Mouse (Mus musculus) brain, embryonic 18.5 days (tissue): ENCODE measurements around the gene Syne4.
A peak's percentile ranks its signal among the peaks of the same experiment; 100 is the strongest.

Experiments used
- DNase-seq: peaks from one replicate; pipeline ENCODE4 v3.0.0-alpha.2; 2012; ENCODE audit warnings: low read depth, low spot score

Gene Syne4

DNA sequence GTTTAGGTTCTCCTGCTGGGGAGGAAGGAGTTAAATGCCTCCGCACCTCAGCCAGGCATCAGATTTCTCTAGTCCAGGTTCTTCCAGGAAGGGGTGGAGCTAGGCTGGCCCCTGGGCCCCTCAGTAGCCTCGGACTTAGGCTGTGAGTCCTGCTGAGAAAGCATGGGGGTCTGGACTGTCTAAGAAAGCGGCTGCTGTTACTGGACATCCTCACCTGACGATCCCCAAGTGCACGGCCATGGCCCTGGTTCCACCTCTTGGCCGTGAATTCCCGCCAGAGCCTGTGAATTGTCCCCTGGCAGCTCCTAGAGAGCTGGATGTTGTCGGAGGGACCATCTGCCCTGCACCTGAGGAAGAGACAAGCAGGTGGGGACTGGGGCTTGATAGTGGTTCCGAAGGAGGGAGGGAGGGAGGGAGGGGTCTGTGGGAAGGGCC, at the start of gene Syne4:
Gene Syne4, plus strand, starts transcription at position 87 of the 435 bp plus-strand sequence.
- no peak for DNase-seq

DNA sequence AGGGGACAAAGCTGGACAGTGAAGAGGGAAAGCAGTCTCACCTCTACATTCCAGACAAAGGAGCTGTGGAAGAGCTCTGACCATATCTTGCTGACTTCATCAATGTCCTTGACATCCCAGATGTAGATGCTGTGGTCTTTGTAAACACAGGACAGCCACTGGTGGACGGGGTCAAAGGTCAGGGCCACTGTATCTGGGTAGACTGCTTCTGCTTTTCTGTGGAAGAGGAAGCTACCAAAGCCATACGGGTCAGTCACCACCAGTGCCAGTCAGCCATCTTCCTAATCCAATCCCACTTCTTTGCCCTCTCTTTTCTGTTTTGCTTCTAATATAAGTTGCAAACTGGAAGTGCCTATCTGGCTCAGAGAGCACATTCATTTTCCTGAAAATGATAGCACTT, 49.6 kb upstream of the Syne4 start:
- no peak for DNase-seq

DNA sequence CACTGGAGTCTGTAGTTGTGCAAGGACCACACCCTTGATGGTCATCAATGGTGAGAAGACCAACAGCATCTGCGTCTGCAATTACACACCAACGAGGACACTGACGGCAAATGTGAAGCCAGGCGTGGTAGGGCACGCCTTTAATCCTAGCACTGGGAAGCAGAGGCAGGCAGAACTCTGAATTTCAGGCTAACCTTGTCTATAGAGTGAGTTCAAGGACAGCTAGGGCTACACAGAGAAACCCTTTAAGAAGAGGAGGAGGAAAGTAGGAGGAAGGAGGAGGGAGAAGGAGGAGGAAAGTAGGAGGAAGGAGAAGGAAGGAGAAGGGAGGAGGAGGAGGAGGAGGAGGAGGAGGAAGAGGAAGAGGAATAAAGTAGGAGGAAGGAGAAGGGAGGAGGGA, 49.1 kb upstream of the Syne4 start:
- no peak for DNase-seq

DNA sequence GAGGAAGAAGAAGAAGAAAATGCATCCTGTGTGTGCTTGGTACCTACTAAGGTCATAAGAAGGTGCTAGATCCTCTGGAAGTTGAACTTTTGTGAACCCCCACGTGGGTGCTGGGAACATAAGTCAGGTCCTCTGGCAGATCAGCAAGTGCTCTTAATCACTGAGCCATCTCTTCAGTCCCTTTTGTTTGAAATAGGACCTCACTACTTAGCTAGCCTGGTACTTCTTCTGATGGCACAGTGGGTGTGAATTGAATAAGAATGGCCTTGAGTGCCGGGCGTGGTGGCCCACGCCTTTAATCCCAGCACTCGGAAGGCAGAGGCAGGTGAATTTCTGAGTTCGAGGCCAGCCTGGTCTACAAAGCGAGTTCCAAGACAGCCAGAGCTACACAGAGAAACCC, 48.7 kb upstream of the Syne4 start:
- no peak for DNase-seq

DNA sequence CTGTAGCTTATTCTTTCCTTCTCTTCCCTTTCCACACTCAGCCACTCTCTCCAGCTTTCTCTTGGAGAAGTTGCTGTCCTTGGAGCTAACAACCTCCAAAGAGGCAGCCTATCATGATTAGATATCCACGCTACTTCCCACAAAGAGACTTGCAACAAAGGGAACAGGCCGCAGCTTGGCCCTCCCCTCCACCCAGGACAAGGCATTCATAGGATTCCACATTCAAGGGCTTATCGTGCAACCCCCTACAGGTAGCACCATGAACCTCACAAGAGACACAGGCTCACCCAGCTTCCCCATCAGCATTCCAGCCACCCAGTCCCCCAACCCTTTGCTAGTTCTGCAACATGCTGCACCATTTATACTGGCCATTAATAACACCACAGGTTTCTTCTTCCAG, 47.8 kb upstream of the Syne4 start:
- DNase-seq: no peak

DNA sequence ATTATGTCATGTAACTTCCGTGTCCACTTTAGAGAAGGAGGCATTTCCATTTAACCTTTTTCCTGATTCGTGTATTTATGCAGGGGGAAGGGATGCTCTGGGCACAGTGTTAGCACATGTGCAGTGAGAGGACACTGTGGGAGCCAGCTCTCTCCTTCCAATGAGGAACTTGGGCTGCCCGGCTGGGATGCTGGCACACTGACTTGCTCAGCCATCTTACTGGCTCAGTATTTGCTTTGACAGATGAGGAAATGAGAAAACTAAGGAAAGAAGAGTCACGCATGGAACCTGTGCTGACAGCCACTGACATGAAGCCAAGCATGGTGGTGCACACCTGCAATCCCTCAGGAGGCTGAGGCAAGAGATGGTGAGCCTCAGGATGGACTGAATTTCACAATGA, 45.0 kb upstream of the Syne4 start:
- no peak for DNase-seq

DNA sequence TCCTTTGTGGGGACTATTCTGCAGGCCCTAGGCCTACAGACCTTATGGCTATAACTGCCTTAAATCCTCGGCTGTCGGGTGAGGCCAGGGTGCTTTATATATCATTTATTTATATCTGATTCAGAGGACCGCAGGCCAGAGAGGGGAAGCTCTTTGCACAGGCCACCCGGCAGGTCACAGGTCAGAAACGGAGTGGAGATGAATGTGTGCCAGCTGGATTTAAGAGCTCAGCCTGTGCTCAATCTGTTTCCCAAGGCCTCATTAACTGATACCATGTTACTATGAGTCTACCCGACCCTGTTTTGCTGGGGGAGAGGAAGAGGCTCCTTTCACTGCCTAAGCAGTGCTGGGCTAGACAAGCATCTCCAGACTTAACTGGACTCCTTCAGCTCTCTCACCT, 40.2 kb upstream of the Syne4 start:
- DNase-seq: no peak

DNA sequence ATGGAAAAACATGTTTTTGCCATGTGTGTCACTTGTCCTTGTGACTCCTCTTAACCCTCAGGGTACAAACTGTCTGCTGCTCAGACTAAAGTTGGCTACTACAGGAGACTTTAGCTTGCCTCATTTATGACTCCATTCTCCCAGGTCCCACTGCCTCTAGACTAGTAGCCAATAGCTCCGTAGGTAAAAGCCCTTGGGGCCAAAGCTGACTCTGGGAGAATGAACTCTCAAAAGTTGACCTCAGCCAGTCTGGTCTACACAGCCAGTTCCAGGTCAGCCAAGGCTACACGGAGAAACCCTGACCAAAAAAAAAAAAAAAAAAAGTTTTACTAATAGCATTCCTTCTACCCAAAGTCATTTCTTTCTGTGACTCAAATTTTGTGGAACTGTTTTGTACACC, 35.7 kb upstream of the Syne4 start:
- DNase-seq: no peak

DNA sequence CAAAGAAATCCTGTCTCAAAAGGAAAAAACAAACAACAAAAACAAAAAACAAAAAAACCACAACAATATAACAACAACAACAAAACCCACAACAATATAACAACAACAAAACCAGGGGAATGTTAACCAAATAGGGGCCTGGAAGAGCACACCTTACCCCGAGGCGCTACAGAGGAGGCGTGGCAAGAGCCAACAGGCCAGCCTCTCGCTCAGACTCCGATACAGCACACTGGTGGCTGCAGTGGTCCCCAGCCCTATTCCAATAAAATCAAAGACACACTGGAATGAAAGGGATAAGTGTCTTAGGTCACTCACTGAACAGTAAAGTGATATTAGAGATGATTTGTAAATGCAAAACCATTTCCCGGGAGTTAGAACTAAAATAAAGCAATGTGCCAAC, 35.1 kb upstream of the Syne4 start:
- DNase-seq: no peak

DNA sequence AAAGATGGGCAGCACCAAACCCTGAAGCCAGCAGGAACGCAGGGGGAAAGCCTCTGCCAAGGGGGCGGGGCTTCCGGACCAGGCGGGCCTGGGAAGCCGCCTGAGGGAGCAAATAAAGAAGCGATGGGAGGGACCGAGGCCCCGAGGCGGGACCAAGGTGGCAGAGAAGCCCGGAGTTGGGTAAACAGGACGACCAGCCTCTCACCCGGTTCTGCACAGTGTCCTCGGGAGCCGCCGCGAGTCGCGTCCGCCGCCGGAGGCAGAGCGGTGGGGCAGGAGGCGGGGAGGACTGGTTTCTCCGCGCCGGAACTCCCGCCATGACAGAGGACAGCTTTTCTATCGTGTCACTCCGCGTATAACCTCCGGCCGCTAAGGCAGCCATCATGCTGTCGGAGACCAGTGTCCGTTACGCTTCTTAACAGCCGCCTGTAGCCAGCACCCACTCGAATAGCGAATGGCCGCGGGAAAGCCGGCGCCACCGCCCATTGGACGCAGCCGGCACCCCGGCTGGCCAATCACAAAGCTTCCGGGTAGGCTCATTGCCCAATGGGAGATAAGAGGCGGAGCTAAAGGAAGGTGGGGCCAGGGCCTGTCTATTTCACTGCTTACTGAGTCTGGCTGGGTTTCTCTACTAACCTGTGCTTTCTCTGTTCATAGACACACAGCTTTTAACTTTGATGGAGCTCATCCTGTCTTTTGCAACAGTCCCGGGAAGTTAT, 34.5 kb upstream of the Syne4 start, which contains the start of the genes Thap8 and Wdr62:
Gene Thap8, plus strand, starts transcription at position 144 of the 719 bp plus-strand sequence.
Gene Wdr62, minus strand, starts transcription at position 469 of the 719 bp plus-strand sequence.
- peak; percentile 91 for DNase-seq

DNA sequence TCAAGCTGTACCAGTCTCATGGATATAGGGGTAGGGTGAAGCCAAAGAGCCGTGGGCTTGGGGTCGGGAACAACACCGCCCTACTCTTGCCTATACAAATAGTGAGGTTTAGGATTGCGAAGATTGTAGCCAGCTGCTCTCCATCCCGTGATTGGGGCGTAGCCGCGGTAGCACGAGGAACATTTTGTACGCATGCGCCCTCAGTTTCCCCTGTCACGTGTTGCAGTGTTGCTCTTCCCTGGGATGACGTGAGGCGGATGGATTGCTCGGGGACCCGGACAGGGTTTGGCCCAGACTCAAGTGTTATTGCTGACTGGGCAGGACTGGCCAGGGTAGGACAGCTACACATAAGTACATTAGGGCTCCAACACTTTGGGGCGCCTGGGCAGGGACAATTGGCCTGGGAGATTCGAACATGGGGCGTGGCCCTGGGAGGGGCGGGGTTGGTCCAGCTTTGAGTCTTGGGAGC, 33.9 kb upstream of the Syne4 start:
- peak; percentile 86 for DNase-seq

DNA sequence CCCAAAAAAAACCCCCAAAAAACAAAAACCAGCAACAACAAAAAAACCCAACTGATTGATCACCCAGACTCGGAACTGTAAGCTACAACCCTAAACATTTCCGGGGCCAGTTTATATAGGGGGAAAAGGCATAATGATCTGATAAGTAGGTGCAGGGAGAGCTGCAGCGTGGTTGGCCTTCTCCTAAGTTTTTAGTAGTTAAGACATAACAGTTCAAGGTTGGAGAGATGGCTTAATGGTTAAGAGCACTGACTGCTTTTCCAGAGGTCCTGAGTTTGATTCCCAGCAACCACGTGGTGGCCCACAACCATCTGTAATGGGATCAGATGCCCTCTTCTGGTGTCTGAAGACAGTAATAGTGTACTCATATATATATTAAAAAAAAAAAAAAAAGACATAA, 33.1 kb upstream of the Syne4 start:
- DNase-seq: no peak

DNA sequence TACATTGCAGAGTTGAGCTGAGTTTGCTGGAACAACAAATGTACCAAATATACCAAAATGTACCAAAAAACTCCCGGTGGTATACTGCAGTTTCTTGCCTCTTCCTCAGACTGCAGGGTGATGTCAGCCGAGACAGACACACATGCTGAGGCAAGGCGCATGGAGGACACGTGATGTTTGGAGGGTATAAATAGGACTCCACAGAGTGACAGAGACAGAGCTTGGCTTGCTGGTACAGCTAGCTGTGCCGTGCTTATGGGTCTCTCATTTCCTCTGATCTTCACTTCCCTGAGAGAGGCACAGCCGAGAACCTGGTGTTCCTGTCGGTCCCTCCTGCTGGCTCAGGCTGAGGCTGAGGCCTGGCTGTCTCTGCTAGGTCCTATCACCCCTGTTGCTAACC, 31.9 kb upstream of the Syne4 start:
- DNase-seq: no peak

DNA sequence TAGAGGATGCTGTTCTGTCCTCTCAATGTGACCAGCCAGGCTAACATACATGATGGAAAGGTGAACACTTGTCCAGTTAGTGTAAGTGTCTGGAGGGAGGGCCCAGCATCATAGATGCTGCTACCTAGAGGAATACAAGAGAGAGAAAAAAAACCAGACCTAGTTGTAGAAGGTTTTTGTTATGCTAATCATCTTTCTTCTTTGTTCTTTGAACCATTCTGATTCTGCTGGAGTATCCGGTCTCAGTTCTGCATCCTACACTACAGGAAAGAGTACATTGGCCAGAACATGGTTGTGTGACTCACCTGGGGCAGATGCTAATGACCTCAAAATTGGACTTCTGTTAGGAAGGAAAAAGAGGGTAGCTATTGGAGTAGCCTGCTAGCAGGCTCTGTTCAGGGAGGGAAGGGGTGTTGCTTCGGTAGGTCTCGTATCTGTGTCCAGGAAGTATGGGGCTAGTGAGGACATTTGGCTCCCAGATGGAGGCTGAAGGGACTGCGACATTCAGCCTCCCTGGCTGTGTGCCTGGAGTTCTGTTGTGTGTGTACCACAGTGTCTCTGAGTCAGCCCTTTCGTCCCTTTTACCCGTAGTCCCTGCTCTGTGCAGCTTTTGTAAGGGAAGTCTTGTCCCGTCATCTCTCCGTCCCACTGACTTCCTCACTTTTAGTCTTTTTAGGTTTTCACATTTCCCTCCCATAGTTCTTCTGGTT, 27.8 kb upstream of the Syne4 start:
- DNase-seq: no peak

DNA sequence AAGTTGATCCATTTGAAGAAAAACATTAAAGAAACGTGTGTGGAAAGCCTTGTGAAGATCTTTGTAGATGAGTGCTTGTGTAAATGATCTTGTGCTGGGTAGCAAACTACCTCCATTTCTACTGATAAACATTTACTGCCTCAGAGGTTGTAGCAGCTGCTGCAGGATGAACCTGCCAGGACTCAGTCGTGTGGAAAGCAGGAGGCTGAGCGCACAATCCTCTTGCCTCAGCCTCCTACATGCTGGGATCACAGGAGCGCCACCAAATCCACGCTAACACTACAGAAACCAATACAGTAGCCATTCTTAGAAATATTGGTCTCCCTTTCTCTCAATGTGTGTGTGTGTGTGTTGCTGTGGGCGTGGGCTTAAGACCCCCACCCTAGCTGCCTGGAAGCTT, 26.6 kb upstream of the Syne4 start:
- DNase-seq: no peak

DNA sequence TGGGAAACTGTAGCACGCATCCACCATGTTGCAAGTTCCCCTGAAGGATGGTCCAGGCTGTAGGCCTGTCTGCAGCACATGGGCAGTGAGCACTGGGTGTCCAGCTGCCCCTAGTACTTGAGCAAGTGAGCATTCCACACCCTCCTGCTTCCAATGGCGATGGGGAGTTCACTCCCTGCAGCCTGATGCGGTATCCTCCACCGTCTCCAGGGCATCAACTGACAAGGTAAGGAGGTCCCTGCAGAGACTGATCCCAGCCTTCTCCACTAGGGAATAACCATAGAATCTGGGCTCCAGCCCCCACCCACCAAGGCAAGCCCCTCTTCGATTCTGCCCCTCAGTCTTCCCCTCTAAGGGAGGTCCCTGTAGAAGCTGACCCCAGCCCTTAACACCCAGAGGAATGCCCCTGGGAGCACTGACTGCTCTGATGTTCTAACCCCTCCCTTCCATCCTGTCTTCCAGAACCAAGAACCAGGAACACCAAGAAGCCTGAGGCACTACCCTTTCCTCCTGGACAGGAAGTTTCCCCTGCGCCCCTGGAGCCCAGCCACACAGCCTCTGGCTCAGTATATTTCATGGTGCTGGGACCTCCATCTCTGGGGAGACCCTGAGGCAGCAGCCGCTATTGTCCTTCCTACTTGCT, 25.4 kb upstream of the Syne4 start:
- no peak for DNase-seq

DNA sequence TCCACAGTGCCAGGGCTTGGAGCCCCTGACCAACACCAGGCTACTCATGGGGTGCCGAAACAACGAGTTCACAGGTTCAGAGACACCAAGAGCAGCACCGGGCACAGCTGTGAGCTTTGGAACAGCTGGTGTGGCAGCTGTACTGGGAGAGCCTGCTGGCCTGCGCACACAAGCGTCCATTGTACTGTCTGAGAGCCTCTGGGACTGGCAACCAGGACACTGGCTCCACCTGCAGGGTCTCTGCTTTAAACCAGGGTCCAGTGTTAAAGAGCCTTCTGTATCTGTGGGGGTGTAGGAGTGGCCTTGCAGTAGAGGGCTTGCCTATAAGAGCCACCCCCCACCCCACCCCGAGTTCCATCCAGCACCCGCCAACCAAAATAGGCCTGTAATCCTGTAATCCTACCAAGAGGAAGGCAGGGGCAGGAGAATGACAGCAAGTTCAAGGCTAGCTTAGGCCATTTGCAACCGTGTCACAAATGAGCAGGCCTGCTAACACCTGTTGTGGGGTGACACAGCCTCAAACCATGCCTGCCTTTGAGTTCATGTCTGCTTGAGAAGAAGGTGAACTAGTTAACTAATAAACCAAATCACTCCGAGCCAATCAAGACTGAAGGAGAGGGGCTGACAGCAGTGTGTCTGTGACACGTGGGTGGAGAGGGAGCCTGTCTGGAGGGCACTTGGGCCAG, 24.8 kb upstream of the Syne4 start:
- no peak for DNase-seq

DNA sequence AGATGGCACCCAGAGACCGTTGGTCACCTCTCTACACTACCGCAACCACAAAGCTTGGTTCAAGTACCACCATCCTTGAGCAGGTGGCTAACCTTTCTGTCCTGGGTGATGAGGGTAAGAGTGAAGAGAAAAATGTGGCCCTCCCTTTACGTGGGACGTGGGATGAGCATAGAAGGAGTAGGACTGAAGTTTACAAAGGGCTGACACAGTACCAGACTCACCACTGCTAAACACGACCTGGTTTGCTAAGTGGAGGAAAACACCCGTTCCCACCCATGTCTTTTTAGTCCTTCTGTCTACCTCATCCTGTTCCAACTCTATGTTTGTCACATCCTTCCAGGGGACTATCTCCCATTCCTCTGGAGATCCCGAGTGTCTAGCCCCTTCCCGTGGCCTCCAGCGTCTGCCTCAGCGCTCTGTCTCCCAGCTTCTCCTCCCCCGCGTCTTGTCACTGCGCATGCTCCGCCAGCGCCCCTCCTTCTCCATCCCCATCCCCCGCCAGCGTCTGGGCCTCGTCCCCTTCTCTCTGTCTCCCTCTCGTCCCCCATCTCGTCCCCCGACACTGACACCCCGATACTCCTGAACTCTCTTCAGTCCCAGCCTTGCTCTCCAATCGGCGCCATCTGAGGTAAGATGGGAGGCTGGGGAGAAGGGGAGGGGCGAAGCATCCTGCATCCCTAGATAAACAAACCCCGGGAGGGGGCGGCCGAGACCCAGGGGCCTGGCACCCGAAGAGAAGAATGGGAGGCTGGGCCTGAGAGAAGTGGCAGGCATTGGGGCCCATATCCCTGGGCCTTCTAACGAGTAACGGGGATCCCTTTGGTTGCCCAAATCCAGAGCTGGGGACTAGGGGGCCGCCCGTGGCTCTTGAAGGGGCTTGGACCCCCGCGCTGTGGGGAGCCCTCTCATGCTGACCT, 23.1 kb upstream of the Syne4 start, which contains the start of gene Clip3:
Gene Clip3, plus strand, starts transcription at position 514 of the 917 bp plus-strand sequence.
- DNase-seq: peak; percentile 77

DNA sequence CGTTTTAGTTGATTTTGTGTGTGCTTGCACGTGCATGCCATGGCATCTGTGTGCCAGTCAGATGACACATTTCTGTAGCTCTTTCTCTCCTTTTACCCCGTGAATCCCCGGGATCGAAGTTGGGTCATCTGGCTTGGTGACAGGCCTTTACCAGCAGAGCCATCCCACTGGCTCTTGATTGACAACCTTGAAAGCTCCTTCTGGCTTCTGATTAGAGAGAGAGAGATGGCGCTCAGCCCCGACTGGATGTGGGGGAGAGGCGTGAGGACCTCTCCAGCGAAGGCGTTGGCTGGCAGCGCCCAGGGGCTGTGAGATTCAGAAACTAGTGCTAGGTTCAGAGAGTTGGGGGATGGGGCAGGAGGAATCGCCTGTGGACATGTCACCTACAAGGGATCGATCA, 20.8 kb upstream of the Syne4 start:
- DNase-seq: no peak

DNA sequence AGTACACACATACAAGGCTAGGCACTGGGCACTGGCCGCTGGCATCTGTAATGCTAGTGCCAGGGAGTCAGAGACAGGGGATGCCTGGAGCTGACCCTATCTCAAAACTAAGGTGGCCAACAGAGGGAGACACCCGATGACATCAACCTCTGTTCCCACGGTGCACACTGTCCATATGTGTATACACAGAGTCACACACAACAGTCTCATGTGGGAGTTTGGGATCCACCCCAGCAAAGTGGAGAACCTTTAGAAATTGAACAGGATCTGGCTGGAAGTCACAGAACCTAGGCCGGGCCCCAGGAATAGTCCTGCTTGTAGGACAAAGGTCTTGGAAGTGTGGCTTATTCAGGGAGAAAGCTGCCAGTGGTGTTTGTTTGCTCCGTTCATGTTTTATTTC, 20.3 kb upstream of the Syne4 start:
- no peak for DNase-seq

DNA sequence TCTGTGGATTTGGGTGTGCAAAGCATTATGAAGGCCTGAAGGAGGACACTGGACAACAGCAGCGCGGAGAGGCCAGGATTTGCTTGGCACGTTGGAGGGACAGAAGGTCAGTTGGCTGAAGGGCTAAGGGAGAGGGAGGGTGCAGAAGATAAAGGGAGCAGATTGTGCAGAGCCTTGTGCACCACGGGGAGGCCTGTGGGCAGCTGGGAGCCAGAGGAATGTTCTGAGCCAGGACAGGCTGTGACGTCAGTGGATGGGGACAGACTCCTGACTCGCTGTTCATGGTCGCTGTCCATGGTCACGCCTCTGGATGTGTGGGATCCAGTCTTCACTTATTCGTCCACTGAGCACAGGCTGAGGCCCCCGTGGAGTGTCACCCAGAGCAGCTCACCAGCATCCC, 19.5 kb upstream of the Syne4 start:
- DNase-seq: no peak
